Mouse (Mus musculus): ENCODE measurements around the gene Lonp1.
"Not testable (repeated sequence)": the region's sequence is repeated elsewhere in the genome, so short reads cannot be mapped to it uniquely, and the experiment has no call there.

The Lonp1 gene

GRCm38 (mm10) chr17:56626260-56626659 lies 427 bp downstream of the Lonp1 start:
- in situ Hi-C loops (cut with MboI, MseI), result no loop called here

DNA sequence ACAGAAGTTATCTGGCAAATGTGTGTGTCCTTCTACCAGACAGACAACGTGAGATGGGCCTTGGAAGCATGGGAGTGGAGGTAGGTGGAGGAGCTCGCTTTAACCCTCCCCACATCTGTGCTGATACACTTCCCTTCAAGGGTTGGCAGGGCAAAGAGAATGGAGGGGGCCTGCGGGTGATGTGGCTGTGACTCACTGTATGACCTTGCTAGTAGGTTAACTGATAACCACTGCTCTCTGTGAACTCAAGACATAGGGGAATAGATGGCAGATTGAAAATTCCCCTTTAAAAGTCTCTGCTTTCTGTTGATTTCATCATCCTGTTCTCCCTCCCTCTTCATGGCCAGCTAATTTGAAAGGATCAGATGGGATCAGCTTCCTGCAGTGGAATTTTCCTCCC lies 1.2 kb downstream of the Lonp1 start:
- in situ Hi-C loops (cut with MboI, MseI), result no loop called here

- in situ Hi-C loops (cut with MboI, MseI), result loop anchor here (5.0 kb wide), 1 partner anchor 50 kb away; no protein-coding TSS in a partner anchor
Observed at GRCm38 (mm10) chr17:56617628-56618027, 9.1 kb downstream of the Lonp1 start.

DNA sequence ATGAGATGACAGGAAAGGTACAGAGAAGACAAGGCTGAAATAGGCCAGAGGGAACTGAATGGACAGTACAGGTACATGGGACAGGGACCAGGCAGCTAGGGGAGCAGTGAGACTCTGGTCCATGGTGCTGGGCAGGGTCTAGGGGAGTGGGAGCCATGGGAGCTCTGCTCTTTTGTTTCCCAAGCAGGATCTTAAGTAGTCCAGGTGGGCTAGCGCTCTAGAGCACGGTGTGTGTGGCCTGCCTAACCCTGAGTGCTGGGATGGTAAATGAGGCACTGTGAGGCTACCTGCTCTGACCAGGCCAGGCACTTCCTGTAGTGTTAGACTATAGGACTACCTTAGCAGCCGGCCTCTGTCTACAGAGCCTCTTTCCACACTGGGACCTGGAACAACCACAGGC lies 10.0 kb downstream of the Lonp1 start:
- in situ Hi-C loops (cut with MboI, MseI), result loop anchor here (5.0 kb wide), 1 partner anchor 51 kb away; no protein-coding TSS in a partner anchor

GRCm38 (mm10) chr17:56615792-56616191 lies 10.9 kb downstream of the Lonp1 start:
- in situ Hi-C loops (cut with MboI, MseI), result loop anchor here (5.0 kb wide), 1 partner anchor 52 kb away; no protein-coding TSS in a partner anchor

DNA sequence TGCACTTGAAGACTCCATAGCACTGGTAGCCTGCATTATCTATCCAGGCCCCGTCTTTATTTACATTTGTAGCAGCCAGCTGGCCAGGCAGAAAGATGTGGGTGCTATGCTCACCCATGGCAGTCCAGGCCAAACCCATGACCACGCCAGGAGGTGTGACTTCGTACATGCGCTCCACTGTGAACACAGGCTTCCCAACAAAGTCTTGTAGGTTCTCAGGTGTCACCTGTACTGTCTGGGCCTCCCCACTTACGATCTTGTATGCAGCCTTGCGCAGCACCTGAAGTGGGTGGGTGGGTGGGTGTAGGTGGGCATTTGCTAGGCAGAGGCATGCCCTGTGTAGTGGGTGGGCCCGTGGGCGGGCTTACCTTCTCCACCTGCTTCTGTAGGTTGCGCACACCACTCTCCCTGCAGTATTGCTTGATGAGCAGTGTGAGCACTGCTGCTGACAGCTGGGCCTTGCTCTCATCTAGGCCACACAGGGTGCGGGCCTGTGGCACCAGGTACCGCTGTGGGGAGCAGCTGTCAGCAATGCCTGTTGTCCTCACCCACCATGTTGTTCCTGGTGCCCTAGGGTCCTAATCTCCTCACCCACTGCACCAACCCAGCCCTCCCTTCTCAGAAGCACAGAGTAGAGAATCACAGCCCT lies 11.4 kb downstream of the Lonp1 start:
- in situ Hi-C loops (cut with MboI, MseI), result loop anchor here (5.0 kb wide), 1 partner anchor 52 kb away; no protein-coding TSS in a partner anchor

DNA sequence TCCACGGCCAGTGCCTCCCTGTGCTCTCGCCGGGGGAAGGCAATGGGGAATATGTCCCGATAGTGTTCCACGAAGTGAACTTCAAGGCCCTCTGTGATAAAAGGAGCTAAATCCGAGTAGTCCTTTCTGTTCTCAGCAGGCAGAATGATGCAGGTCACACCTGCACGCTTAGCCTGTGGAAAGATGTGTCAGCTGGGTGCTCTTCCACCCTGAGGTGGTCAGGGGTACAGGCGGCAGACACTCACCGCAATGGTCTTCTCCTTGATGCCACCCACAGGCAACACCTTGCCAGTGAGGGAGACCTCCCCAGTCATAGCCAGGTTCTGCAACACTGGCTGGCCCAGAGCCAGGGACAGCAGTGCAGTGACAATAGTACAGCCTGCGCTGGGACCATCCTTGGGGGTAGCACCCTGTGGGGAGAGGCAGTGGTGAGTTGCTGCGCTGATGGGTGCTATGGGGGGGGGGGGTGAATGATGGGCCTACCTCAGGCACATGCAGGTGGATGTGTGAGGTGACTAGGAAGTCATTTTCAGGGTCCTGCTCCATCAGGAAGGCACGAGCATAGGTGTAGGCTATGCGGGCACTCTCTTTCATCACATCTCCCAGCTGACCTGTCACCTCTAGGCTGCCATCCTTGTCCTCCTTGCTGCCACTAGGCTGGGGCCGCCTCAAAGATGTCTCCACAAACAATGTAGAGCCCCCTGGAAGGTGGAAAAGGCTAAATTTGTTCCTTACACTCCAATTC lies 12.1 kb downstream of the Lonp1 start:
- in situ Hi-C loops (cut with MboI, MseI), result loop anchor here (5.0 kb wide), 1 partner anchor 53 kb away; no protein-coding TSS in a partner anchor

GRCm38 (mm10) chr17:56613893-56614292 lies 12.8 kb downstream of the Lonp1 start:
- in situ Hi-C loops (cut with MboI, MseI), result not testable (repeated sequence)

DNA sequence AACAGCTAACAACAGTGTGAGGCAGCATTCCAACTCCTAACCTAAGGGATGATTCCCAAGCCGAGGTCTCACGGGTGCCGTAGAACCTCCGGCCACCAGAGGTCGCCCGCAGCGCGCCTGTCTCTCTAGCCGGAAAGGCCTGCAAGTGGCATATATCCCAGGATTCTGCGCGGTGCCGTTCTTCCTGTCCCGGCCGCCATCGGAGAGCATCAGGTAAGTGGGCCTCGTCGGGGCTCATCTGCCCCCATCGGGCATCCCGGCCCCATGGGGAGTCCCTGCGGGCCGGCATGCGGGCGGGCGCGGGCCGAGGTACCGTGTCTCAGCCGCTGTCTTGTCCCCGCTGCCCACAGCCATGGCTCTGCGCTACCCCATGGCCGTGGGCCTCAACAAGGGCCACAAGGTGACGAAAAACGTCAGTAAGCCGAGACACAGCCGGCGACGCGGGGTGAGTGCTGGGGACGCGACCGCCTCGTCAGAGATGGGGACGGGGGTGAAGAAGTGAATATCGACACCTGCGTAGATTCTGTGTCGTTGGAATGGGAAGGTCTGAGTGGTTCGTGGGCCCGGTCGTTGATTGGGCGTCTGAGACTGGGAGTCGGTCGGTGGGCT lies 13.3 kb downstream of the Lonp1 start, which contains the start of gene Rpl36:
TSS of gene Rpl36 (plus strand) at position 181 of the 609 bp plus-strand sequence.
- in situ Hi-C loops (cut with MboI, MseI), result no loop called here

DNA sequence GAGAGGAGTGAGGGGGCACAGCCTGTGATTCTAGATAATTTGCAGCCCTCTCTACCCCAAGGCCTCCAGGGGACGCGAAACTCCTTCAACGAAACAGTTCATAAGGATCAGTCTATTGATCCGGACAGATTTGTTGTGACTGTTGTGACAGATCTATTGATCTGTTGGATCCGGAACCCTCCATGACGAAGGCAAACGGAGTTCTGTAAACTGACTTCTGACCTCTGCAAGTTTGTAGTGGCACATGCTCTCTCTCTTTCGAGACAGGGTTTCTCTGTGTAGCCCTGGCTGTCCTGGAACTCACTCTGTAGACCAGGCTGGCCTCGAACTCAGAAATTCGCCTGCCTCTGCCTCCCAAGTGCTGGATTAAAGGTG lies 14.1 kb downstream of the Lonp1 start:
- in situ Hi-C loops (cut with MboI, MseI), result not testable (repeated sequence)

GRCm38 (mm10) chr17:56611861-56612564 lies 14.7 kb downstream of the Lonp1 start:
- in situ Hi-C loops (cut with MboI, MseI), result no loop called here

- in situ Hi-C loops (cut with MboI, MseI), result no loop called here
Observed at GRCm38 (mm10) chr17:56611323-56611722, 15.4 kb downstream of the Lonp1 start.

DNA sequence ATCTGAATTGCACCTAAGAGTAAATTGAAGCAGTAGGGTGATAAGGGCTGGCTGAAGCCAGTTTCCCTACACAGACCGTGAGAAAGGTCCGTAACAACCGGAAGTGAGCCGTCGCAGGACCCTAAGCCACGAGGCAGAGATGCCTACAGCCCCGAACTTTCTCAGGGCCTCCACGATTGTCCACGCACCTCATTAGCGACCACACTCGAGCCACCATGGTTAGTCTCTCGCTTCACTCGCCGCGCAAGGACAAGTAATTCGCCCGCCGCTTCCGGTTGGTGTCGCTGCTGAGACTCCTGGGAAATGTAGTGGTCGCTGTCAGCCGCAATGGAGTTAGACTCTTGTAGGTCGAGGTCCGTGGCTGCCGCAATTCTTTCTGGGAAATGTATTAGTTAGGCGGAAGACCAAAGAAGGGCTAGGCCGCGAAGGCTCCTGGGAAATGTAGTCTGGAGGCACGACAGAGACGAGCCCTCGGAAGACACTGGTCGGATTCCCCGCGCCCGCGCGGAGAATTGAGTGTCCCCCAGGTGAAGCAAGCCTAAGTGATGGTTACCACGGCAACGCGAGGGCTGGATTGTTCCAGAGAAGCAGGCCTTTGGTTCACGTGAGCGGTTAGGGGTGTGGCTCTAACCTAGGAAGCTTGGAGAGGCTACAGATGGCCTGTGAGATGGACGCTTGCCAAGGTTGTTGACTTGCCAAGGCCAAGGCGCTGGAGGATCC lies 17.1 kb downstream of the Lonp1 start, which contains the start of gene 2410015M20Rik:
TSS of gene 2410015M20Rik (minus strand) at position 320 of the 720 bp plus-strand sequence.
- in situ Hi-C loops (cut with MboI, MseI), result no loop called here

DNA sequence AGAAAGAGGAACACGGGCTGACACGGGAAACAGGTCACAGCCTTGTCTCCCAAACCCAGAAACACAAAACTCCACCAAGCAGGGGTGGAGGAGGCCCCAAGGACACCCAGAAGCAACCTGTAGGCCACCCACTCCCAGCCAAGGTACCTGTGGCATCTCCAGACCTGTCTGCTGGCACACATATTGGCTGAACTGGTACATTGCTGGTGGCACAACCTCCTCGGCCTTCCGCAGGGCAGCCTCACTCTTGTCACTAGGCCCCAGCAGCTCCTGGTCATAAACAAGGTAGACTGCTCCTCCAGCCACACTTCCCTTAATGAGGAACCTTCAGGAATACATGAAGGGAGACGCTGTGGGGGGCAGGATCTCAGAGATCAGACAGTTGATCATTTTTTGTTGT lies 18.0 kb downstream of the Lonp1 start:
- in situ Hi-C loops (cut with MboI, MseI), result no loop called here

- in situ Hi-C loops (cut with MboI, MseI), result no loop called here
Observed at GRCm38 (mm10) chr17:56607521-56608062, 19.1 kb downstream of the Lonp1 start.

GRCm38 (mm10) chr17:56605431-56605830 lies 21.3 kb downstream of the Lonp1 start:
- in situ Hi-C loops (cut with MboI, MseI), result no loop called here

- in situ Hi-C loops (cut with MboI, MseI), result no loop called here
Observed at GRCm38 (mm10) chr17:56604422-56604821, 22.3 kb downstream of the Lonp1 start.

- in situ Hi-C loops (cut with MboI, MseI), result no loop called here
Observed at GRCm38 (mm10) chr17:56604070-56604380, 22.7 kb downstream of the Lonp1 start.

DNA sequence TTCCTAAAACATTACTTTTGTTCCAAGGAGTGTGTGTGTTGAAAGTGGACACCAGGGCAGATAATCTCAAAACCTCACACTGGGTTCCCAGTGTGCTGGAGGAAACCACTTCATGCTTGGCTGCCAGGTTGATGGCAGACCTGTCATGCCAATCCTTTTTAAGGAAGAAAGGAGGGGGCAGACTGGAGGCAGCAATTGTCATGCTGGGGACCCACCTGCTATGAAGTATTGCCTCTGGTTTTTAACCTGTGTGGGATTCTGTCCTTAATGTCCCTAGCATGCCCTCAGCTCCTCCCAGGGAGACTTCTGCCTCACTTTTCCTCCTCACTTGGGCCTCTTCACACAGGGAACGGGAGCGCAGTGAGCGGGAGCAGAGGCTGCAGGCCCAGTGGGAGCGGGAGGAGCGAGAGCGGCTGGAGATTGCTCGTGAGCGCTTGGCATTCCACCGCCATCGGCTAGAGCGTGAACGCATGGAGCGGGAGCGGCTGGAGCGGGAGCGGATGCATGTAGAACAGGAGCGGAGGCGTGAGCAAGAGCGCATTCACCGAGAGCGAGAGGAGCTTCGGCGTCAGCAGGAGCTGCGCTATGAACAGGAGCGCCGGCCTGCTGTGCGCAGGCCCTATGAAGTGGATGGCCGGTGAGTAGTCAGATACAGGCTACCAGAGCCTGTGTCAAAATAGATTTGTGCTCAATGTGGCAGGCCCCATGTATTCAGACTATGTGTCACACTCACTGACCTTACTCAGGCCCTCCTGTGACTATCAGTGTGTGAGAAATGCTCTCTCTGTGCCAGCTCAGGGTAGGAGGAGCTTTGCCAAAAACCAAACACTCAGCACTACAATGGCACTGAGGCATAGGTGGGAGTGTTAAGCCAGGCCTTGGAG lies 23.3 kb downstream of the Lonp1 start:
- in situ Hi-C loops (cut with MboI, MseI), result no loop called here
